Mouse (Mus musculus) T-helper 1 cell (primary cell): ENCODE measurements around the gene Ch25h.

Experiments
- in situ Hi-C: fragments of 300-600 bp; cut with MboI, MseI; formaldehyde crosslinking; loops from one replicate; pipeline ENCODE4 v1.15.1; 2025; ENCODE audit warnings: high pct_unique_total_duplicates

The Ch25h gene

DNA sequence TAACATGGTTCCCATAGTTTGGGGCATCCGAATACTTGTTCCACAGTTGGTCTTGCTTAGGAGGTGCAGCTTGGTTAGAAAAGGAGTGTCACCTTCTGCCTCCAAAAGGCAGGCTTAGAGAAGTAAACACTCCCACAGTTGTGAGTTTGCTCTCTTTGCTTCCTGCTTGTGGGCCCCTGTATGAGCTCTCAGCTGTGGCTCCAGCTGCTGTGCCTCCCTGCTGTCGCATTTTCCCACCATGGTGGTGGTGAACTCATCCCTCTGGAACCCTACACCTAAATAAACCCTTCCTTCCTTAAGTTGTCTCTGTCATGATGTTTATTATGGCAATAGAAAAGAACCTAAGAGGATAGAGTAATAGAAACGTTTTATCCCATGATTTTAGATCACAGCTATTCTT, 6.2 kb downstream of the Ch25h start:
- in situ Hi-C loops = no loop called here

DNA sequence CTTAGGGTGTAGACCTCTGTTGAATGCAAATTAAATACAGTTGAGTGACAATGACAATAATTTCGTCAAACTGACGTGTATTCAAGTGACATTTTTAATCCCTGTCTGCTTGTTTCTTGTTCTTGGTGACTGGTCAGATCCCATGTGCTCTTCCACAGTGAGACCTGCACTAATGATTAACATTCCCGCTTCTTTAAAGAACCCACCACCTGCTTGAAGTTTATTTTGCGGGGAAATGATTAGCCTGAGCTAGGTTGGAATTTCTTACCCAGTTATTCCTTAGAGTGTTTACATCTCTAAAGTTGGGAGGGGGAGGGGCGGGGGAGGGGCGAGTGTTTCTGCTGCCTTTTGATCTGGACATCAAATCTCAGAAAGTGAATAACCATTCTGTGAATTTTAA, 6.7 kb downstream of the Ch25h start:
- in situ Hi-C loops = no loop called here

DNA sequence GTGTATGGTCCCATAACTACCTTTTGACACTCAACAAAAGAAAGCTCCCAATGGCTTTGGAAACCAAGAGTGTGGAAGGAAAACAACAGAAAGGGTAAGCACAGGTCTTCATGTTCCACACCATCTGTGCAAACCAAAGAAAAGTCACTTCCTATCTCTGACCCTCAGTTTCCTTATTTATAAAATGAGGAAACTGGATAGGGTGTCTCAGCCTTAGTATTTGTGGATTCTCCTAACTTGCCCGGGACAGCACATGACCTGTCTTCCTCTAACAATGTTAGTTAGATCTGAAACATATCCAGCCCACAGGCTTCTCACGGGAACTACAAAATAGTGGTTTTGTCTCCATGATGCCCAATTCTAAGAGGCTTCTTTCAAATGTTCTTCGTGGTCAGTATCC, 10.5 kb downstream of the Ch25h start:
- in situ Hi-C loops = no loop called here

DNA sequence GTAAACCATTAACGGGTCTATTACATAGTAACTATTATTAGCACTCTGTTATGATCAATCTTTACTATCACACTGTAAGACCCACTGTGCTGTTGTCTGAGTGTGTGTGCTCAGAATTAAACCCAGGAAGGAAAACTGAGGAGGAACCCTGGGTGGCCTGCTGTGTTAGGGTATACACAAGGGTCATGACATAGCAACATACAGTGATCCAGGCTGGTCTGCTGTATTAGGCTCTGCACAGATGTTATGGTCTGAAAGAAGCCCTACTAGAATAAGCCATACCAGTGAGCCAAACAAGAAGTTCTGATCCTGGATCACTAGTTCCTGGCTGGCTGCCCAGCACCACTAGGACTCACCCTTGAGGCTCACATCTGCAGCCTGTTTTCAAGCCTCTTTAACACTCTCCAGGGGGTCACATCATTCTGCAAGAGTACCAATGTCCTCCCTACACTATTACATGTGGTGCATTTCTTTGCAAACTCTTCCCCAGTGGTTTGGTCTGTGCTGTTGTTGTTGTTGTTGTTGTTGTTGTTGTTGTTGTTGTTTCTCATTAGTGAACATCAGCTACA, 13.4 kb downstream of the Ch25h start:
- in situ Hi-C loops = no loop called here

DNA sequence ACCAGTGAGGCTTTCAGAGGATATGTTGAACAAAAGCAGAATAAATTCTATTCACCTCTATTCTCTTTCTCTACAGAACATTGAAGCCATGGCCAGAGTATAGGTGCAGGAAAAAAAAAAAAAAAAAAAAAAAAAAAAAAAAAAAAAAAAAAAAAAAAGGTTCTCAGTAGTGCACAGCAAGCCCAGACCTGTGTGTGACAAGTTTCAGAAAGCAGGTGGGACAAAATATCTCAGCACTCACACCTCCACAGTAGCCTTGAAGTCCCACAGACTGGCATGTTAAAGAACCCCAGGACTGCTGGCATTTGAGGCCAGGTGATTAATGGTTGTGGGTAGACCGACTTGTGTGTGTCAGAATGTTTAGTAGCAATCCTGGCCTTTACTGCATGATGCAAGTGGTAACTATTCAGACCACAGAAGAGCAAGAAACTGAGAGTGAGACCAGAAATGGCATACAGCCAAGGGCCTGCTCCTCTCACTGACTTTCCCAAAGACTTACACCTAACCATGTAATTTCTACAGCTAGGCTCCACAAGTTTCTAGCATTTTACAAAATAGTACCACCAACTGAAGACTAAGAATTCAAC, 24.1 kb downstream of the Ch25h start:
- in situ Hi-C loops = no loop called here

DNA sequence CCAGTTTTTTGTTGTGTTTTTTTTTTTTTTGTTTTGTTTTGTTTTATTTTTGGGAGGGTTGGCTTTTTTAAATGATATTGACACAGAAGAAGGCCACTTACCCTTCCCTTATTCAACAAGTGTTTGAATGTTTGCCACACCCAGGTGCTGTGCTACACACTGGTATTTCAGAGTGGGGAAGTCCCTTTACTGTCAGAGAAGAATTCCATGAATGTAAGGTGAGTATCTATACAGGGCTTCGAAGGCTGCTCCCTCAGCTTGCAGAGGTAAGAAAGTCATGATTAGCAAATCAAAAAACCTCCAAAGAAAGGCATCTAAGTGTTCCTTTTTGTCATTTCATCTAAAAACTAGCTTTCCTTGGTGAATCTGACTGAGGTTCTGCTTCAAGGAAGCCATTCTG, 26.1 kb downstream of the Ch25h start:
- in situ Hi-C loops = loop anchor here (10.0 kb wide), 1 partner anchor 696 kb away; no protein-coding TSS in a partner anchor

DNA sequence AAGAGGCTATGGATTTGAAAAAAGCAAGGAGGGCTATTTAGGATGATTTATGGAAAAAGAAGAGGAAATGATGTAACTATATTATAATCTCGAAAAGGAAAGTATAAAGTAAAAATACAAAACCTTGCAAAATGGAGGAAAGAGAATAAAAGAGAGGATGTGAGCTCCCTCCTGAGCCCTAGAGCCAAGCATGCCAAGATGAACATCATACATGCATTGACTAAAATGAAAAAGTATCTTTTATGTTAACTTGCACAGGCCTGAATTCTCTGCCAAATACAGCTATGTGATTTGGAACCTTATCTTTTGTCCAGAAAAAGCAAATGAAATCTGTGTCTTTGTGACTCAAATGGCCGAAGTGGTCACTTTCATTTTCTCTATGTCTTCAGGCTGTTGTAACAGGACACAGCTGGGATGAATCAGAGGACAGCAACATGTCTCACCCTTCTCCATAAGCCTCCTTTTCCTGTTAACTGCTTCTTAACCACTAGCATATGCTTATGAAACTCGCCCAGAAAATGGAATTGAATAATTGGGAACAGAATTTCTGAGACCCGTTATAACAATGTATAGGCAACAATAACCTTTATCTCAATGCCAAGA, 29.5 kb downstream of the Ch25h start:
- in situ Hi-C loops = loop anchor here (10.0 kb wide), 1 partner anchor 699 kb away; no protein-coding TSS in a partner anchor

DNA sequence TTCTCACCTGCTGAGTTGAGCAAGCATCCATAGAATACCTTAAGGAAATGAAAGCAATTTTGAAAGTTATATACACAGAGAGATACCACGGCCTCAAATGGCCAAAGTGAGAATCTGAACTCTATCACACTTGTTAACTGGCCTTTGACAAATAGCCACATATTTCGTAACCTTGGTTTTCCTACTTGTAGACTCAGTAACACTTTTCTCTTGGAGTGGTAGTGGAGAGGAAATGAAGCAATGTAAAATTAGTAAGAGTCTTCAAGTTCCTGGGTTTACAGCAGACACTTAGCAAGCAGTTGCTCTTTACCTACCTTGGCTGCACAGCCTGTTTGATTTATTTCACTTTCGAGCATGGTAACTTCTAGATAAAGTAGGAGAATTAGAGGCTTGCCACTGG, 30.2 kb downstream of the Ch25h start:
- in situ Hi-C loops = loop anchor here (10.0 kb wide), 1 partner anchor 700 kb away; no protein-coding TSS in a partner anchor

DNA sequence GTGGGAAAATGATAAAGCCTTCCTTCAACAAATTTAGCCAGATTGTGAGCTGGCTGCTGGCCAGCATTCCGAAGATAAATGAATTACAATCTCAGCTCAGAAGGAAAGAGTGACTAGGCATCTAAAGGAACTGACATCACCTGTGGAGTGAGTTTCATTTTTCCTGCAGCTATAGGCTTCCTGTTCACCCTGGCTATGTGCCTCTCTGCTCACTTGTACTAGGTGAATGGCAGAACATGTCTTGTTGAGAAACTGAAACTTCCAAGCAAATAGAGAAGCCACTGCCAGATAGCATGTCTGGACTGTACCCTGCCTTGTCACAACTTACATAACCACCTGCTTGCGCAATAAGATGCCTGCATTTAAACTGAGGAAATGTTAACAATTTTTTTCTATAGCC, 33.0 kb downstream of the Ch25h start:
- in situ Hi-C loops = loop anchor here (10.0 kb wide), 1 partner anchor 703 kb away; no protein-coding TSS in a partner anchor

DNA sequence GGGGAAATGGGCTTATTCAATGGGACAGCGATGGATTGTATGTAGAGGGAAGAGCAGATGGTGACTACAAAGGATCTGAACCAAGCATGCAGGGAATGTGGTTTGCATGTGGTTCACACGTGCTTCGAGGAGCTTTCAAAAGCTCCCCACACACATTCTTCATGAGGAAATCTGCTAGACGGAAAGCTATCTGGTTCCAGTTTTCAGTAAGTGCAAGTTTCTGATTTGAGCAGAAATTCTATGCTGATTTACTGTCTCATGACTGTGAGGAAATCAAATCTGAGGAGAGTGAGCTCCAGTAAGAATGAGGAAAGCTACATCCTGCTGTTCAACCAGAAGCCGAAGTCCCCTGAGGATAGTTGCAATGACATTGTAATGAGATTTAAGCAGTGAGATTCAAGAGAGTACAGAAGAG, 39.8 kb downstream of the Ch25h start:
- in situ Hi-C loops = loop anchor here (10.0 kb wide), 1 partner anchor 1500 kb away; no protein-coding TSS in a partner anchor

DNA sequence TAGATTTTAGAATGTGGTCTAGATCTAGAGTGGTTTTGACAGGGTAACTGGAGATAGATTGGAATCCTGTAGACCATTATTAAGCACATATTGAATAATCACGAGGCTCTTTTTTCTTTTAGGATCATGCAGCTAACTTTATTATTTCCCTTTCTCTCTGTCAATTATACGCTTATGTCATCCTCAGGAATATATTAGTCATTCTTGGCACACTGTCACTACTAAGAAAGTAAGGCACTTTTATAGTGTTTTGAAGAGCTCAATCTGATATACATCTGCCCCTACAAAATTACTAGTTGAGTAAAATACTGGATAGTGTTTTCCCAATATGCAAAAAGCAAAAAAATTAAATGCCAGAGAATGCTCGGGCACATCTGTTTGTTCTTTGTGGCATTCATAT, 43.6 kb downstream of the Ch25h start:
- in situ Hi-C loops = loop anchor here (10.0 kb wide), 1 partner anchor 1497 kb away; no protein-coding TSS in a partner anchor

DNA sequence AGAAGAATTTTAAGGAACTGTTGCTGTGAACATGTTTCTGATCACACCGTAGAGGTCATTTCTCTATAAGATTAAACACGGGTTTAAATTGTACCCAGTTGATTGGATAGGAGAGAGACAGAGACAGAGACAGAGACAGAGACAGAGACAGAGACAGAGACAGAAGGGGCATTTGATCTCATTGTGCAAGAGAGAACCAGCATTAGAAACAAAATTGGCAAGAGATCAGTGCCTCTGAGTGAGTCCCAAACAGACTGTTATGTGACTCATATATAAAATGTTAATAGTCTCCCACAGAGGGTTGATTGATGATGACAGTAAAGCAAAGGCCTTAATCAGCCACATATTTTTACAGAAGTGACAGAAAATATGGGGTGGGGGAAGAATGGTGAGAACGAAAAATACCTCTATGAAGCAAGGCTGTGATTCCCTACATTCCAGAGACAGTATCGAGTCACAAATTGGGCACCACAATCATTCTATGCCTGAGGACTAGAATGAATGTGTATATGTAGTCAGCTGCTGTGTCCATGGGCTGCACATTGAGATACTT, 51.1 kb downstream of the Ch25h start:
- in situ Hi-C loops = no loop called here
